Mouse (Mus musculus): ENCODE data around the gene Ext2.
A peak's percentile ranks its signal among the peaks of the same experiment; 100 is the strongest.

Gene Ext2

DNA sequence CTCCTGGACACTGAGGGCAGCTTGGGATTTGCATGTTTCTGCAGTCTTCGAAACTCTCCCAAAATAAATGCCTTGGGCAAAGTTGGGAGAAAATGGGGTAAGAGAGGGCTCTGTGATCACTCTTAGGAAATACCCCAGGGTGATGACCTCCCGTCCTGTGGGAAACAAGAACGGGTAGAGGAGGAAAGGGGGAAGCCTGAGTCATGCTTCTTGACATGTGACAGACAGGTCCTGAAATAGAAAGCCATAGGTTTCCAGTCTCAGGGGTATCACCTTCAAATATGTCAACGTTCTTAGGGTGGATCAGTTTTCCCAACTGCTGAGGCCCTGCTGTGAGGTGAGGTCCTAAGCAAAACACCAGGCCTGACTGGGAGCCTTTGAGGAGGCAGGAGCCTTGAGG lies 46.9 kb downstream of the Ext2 start:
- DNase-seq, result no peak

DNA sequence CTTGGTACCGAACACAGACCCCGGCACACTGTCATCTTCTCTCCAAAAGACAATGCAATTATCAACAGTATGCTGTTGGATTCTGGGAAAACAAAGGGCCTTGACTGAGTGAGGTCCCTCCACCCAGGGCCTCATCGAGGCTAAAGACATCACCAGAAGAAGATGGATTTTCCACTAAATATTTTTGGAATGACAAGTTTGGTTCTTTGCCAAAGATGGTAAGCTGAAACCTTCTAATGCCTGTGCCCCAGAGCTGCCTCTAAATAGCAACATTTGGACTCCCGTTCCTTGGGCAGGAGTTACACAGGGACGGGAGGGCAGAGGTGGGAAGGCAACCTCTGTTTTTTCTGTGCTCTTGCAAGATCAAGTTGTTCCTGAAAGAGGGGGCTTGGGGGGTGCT lies 47.4 kb downstream of the Ext2 start:
- no peak for DNase-seq

DNA sequence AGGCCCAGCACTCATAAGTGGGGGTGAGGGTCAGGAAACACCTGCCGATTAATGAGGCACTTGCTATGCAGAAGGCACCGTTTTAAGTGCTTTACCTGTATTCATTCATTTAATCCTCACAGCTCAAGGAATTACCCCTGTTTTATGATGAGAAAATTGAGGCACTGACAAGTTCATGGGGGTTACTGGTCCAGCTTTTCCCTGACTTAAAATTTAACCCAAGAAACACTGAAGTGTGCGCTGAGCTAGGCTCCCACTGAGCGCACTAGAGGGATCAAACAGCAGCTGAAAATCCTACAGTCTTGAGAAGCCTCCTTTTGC lies 49.6 kb downstream of the Ext2 start:
- no peak for DNase-seq

DNA sequence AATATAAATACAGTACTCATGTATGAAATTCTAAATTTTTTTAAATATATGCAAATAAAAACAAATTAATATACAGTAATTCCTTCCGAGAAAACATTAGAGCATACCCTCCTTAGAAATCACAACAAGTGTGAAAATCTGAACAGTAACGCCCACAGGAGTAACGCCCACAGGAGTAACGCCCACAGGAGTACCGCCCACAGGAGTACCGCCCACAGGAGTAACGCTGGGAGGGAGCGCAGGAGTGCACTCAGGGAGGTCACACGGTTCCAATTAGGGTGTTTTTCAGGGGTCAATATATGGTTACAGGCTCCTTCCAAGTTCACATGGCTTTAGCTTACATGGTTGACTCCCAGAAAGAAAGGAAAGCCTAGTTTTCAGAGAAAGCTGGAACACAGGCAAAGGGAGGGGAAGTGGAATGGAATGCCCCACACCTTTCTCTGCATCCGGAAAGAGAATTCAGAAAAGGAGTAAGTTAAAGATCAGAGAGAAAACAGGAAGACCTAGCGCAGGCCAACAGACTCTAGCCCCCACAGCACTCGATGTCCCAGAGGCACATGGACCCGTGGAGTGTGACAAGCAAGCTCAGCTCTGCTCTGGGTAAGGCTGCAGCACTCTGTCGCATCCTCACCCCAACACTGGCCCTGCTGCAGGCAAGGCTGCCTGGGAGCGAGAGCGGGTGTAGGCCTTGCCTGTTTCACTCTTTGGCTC lies 50.2 kb downstream of the Ext2 start:
- DNase-seq, result peak; percentile 22

DNA sequence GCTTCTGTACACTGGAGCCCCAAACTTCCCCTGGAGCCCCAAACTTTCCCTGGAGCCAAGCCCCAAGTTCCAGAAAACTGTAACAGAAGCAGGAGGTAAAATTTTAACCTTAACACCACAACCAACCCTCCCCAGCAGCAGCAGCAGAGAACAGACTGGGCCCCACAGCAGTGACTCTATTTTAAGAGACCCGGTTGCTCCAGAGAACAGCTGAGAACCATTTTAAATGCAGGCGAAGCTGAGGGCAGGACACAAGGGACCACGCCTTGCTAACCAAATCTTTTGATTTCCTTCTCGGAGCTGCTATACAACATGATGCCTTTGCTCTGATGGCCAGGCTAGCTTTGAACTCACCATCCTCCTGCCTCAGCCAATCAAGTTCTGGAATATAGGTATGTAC lies 51.5 kb downstream of the Ext2 start:
- no peak for DNase-seq

DNA sequence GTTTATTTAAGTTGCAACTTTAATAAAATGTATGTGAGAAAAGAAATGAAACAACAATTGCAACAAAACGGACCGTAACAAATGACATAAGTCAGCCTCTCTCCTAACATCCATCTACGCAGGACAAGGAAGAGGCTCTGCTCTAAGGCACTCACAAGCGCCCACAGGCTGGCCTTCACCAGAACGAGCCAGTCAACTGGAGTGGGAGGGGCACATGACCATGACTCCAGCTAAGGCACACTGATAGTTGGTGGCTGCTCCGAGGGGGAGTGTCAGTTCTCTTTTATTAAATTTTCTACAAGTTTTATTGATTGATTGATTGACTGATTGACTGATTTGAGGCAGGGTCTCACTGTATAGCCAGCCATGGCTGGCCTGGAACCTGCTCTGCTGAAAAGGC lies 52.5 kb downstream of the Ext2 start:
- DNase-seq, result no peak

DNA sequence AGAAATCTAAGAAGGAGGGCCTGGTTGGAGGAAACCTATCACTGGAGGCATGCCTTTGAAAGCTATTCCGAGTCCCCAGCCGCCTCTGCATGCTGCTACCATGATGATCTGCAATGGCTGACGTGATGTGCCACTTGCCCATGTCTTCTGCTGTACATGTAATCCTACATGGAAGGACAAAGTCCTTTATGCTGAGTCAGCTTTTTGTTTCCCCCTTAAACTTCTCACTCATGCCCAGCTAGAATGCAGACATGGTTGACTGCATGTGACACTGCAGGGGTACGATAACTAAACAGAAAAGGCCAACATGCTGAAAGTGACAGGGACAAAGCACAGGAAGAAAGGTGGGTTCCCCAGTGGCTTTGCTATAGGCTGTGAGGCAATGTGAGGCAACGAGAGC lies 56.6 kb downstream of the Ext2 start:
- DNase-seq, result no peak

DNA sequence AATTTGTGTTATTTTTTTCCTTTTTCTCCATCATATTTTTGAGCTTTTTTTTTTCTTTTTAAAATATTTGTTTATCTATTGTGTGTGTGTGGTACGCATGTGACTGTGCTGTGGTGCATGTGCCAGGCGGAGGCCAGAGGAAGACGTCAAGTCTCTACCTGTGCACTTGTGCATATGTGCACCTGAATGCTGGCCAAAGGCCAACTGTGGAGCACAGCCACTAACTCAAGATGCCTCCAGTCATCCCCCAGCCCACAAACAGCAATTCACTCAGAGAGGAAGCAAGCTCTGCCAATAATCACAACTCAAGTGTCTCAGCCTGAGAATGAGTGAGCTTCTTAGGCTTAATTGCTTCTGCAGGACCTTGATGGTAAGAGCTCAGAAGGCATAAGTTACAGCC lies 58.2 kb downstream of the Ext2 start:
- no peak for DNase-seq

DNA sequence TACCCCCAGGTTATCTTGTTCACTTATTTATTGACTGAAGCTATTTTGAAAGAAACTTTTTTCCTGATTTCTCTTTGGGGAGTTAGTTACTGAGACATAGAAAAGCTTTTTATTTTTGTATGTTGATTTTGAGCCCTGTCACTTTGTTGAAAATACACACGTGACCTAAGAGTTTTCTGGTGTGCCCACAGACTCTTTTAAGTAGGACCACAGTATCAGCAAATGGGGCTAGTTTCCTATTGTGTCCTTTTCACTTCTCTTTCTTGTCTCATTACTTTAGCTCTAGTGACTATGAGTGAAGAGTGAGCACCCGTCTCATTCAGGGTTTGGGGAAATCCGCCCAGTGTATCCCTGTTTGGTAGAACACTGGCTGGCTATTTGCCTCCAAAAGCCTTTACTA lies 62.0 kb downstream of the Ext2 start:
- DNase-seq, result no peak

DNA sequence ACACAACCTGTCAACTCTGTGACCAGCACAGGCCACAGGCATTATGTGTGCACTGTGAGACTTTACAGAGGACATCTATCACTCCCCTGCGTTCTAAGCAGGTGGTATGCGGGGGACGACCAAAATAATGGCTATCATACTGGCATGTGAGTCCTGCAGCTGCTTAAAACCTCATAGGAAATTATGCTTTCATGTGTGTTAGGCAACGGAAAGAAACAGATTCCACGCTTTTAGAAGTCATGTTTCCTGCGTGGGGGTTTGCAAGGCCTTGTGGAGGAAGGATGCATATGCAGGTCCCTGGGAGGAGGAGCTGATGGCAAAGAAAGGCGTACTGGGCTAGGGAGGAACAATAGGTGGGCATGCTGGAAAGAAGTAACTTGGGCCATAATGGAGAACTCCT lies 63.2 kb downstream of the Ext2 start:
- DNase-seq, result no peak

DNA sequence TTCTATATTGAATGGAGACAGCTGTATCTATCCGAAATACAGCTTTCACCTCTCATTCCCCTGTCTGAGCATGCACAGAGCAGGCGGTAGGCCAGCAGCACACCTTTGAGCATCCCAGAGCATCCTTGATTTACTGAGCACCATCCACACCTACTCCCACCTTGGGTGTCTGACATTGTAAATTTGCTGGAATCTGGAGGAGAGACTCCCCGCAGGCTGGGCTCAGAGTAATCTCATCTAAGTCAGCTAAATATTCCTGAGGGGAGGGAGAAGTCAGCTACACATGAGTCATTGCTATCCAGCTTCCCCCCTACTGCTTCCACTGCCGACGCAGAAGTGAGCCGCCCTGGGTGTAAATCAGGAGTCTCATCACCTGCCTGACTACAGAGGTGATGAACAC lies 64.1 kb downstream of the Ext2 start:
- DNase-seq, result no peak

DNA sequence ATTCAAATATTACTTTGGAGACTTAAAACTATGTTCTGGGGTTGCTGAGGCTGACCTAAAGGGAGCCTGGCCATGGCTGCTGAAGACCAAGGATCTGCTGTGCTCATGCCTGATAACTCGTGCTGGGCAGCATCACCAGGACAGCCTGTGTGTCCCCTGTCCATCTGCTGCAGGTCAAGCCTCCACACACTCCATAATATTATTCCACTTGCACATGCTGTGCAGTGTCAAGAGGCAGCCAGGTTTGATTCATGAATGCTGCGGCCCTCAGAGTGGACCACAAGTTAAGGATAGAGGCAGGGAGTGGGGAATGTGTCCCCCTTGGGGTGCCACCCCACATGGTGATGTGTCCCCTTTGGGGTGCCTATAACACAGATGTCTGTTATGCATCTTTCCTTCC lies 68.0 kb downstream of the Ext2 start:
- no peak for DNase-seq

DNA sequence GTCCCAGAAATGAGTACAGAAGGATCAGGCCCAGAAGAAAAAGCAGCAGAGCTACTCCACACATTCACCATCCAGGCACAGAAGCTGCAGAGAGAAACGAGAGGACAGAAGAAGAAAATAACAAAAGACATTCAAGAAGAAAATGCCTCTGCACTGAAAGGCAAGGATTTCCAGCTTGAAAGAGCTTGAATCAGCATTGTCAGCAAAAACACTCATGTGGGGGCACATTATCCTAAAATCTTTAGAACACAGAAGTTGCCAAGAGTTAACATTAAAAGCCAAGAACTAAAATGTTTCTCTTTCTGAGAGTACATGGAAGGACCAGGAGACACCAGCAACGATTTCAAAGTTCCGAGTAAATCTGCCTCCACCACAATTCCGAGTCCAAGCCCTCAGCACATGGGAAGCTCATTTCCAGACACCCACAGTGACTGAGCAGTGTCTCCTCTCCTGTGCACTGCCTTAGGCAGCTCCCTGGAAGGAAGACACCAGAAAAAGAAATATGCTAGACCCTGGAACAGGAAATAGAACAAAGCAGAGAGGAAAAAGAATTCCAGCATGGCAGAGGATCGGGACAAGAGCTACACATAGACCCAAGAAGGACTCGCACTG lies 69.1 kb downstream of the Ext2 start:
- DNase-seq, result no peak

DNA sequence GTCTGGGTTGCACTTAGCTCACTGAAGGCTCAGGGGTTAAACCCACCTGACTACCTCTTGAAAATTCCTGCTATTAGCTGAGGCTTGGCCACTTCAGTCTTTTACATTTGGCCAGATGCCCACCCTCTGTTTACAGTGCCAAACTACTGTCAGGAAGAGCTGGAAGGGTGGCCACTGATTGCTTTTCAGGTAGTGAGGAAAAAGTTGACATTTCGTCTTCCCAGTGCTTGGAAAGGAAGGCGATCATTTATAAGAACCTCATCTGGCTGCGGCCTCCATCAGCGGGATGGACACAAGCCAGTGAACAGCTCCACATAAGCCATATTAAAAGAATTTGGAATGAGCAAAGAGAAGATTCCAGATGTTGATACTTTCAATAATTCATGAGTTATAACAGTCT lies 72.7 kb downstream of the Ext2 start:
- no peak for DNase-seq

DNA sequence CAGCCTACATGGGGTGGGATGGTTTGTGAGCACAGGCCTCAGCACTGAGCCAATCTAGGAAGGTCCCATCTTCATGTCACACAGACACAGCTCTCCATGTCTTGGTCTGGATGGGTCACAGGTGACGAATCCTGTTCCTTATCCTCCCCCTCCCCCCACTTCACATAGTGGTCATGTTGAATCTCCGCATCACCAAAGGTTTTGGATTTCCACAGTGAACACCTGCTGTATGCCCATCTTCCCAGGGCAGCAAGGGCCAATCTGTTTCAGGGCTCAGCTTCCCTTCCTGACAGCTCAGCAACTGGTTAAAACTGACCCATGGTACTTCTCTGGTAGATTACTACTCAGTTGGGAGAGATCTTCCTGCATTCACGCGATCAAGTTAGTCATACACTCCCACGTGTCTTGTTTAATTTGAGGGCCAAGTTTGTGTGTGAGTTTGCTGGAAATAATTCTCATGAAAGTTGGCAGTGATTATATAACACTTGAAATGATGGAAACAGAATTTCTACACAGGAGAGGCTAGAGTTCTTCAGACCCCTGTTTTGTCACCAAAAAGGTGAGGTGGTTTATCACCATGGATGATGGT lies 74.7 kb downstream of the Ext2 start:
- no peak for DNase-seq

DNA sequence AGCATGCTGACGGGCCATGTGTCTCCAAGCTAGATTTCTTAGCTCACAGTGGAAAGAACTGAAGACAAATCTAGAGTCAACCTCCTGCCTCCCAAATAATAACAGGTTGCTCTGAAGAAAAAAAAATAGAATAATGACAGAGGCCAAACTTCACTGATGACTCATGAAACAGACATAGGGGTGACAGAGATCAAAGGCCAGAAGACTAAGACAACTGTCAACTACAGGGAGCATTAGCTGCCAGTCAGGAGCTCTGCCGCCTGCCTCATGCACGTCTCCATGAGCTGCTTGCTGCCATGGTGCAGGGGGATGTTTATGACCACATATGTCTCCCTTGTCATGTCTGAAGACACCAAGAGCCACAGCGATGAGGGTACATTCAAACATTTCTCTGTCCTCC lies 75.7 kb downstream of the Ext2 start:
- no peak for DNase-seq

DNA sequence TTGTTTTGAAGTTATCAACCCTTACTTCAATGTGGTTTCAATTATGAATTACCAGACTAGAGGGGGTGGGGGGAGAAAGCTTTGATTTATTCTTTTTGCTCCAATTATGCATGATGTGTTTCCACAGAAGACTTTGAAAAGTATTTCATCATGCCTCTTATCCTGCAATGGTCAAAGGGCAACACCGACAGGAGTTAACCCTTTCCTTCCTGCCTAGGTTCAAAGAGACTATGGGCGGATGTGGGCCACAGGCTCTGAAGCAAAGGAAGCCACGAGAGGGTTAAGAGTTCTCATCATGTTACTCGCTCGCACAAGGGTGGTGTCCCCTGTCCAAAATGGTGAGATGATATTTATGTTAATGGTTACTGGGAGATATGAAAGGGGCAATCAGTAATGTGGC lies 76.2 kb downstream of the Ext2 start:
- no peak for DNase-seq

DNA sequence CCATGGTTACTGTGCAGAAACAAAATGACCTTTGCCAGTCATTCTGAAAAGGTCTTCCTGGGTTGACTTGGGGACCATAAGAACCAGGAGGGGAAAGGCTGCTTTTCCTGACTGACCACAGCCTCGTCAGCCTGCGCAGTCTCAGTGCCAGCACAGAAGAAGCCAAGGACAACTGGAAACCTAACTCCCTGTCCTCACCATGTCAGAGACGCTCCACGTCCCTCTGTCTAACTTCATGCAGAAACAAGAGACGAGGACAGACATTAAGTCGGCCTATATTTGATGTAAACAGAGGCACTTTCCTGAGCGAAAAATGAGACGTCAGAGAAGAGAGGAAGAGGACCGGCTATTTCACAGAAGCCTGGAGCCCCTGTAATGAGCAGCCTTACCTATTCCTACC lies 76.6 kb downstream of the Ext2 start:
- no peak for DNase-seq

DNA sequence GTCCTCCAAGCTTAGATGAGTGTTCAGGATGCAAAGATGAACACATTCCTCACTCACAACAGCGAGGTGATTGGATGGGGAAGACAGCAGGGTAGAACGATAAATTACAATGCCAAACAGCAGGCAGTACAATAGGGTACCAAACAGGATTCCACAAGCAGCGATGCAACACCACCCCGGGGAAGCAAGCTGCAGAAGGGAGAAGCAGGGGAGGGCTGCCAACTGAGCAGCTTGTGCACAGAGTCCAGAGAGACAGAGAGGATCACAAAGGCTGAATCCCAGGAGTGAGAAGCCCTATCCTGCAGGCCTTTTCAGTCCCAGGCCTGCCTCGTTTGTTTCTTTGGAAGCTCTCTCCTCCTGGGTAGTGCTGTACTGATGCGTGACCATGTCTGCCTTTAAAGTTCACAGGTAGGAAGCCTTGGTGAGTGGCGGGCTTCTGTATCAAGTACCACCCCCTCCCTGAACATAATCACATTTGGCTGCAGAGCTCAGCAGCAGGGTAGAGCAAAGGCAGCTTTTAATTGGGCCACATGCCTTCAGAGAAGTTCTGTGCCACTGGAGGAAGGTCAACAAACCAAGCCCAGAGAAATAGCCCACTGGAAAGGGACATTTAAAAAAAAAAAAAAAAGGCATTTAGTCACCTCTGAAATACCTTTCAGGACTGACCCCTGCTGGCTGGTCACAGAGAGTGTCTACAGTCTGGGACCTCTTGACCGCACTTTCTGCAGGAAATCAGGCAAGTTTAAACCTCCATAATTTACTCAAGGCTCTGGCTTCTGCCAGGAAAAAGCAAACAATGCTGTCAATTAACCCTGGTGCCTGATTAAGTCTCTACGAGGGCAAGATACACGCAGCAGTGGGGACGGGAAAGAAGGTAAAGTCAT lies 77.8 kb downstream of the Ext2 start:
- peak; percentile 14 for DNase-seq

DNA sequence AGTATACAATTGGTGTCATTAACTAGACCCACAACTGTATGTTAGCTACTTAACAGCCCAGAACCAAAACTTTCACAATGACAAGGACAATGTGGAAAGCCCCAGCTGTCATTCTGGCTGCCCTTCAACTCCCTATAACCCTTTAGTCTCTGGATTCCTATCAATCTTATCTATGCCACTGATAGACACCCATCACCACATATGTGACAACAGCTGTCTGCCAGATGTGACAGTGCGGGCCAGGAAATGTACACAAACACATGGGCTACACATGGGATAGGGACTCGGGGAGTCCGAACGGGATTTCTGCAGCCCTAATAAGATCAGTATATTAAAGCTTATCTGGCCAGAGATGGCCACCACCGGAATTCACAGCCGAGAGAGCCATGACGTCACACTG lies 80.7 kb downstream of the Ext2 start:
- DNase-seq, result no peak

DNA sequence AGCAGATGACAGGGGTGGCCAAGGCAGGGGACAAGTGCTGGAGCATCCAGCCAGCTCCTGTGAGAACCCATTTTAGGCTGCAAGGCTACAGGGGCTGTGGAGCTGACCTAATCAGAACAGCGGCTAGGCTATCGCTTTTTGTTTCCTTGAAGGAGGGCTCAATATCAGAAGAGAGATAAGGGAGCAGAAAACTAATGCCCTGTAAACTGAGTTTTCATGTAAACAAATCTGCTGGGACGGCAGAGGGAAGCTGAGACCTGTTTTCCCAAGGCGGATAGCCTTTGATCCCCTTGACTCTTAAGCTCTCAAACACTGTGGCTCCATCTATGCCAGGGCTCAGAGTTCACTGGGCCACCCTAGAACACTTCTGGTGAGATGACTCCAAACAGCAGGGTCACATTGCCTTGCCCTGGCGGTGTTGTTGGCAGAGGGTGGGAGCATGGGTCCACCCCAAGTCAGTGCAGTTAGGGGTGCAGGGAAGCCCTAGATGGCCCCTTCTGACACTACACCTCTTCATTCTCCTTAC lies 83.3 kb downstream of the Ext2 start:
- DNase-seq, result no peak

DNA sequence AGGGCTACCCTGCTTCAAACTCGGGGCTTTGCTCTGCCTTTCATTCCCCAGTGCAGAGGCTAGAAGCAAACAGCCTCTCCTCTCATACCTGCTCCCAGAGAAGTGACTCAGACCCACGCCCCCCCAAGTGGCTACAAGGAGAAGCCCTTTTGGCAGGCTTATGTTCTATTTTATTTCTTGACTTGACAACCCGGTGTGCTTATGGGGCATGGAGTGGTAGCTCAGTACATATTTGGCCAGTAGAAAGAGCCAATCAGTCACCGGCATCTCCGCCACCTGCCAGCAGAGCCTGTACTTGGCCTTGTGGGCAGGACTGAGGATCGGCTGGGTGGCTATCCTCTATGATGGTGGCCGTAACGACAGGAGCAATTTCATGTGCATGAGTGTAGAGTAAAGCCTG lies 85.2 kb downstream of the Ext2 start:
- no peak for DNase-seq

DNA sequence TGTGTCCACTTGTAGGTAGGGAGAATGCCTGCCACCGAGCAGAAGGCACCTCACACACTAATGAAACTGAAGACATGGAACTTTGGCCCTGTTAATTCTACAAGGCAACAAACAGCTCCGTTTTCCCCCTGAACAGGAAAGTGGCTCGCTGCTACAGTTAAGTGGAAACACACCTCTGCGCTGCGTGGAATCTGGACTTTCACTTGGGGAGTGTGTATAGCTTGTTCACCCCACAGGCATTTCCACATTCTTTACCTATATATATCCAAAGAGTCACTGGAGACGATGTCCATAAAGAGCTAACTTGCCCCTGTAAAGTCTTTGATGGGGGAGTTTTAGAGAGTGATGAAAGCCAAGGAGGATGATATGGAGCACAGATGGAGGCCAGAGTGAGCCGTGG lies 89.7 kb downstream of the Ext2 start:
- DNase-seq, result no peak

DNA sequence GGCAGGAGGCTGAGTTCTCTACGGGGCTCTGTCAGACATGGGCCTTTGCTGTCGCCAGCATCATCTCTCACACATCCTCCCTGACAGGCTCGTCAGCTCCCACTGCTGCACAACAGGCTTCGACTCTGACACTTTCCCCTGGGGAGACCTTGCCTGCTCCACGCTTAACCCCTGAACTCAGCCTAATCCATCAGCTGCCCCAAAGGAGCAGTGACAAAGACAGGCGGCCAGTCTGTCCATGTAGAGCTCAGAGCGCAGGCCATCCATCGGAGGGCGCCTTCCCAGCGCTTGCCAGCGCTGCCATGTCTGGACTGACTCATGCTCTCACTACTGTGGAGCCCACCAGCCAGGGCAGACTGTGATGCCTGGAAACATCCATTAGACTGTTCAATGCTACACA lies 92.8 kb downstream of the Ext2 start:
- DNase-seq, result no peak

Measured in retina, postnatal 1 day (tissue).